Mouse (Mus musculus): ENCODE measurements around the gene Ift140. TPM values are rescaled to one million over a fixed set of nuclear protein-coding genes. Genes with fewer than 3 reads are reported as not detected.

Ift140 gene
- polyA plus RNA-seq, 1 experiment from 2014 or later = 21.2 TPM

DNA sequence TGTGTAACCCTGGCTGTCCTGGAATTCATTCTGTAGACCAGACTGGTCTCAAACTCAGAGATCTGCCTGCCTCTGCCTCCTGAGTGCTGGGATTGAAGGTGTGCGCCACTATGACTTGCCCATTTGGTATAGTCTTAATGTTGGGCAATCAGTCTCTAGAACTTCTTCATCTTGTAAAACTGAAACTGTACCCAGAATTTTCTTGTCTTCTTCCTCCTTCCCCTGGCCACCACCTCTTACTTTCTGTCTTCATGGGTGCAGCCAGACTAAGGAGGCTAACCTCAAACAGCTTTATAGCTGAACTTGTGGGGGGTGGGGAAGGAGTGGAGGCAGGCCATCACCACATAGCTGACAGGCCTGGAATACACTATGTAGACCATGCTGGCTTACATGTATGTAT, 122.9 kb downstream of the Ift140 start:
- no peak for ATAC-seq (ENCODE audit: low FRiP score)
- Histone ChIP-seq H3K4me1 (ENCODE audit: control insufficient read depth, insufficient read depth, low read length) (peaks cover 8% of the 10 kb centered on the region), H3K4me2 (no peak overlapping the region), H3K36me3 (ENCODE audit: control insufficient read depth, insufficient read depth, low read length) (no peaks in the 10 kb centered on the region), H3K4me3 (ENCODE audit: low read depth, low read length) (no peak overlapping the region), H3K27ac (ENCODE audit: low read depth, low read length) (no peak overlapping the region), H3K9ac (ENCODE audit: low read length) (no peak overlapping the region), H3K9me3 (ENCODE audit: control insufficient read depth, low read length) (no peaks in the 10 kb centered on the region), H3K27me3 (ENCODE audit: control insufficient read depth, insufficient read depth, low read length) (no peaks in the 10 kb centered on the region)
- DNase-seq (ENCODE audit: low spot score, missing footprints) = no peak
- 94% methylated on average over 1 of the region's 1 CpGs for WGBS

DNA sequence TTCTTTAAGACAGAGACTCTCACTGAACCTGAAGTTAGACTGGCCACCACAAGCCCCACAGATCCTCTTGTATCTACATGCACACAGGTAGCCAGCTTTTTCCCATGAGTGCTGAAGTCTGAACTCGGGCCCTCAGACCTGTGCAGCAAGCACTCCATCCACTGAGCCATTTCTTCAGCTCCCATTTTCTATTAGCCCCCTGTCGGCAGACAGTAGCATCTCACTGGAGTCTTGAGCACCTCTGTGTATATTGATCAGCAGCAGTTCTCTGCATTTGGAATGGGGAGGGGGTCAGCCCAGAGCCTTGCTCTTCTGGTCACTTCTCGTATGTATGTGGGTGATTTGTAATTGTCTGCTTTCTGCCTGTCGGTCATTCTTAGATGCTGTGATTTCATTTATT, 124.1 kb downstream of the Ift140 start:
- H3K9me3 ChIP-seq (ENCODE audit: control insufficient read depth, low read length) = no peaks in the 10 kb centered on the region
- H3K4me2 ChIP-seq = no peak overlapping the region
- no peak overlapping the region for H3K9ac ChIP-seq (ENCODE audit: low read length)
- no peaks in the 10 kb centered on the region for H3K27me3 ChIP-seq (ENCODE audit: control insufficient read depth, insufficient read depth, low read length)
- ATAC-seq (ENCODE audit: low FRiP score) (no peak), DNase-seq (ENCODE audit: low spot score, missing footprints) (no peak)
- H3K27ac ChIP-seq (ENCODE audit: low read depth, low read length) = no peak overlapping the region
- WGBS = 74% methylated on average over 4 of the region's 4 CpGs
- H3K4me1 ChIP-seq (ENCODE audit: control insufficient read depth, insufficient read depth, low read length) = no peaks in the 10 kb centered on the region
- H3K36me3 ChIP-seq (ENCODE audit: control insufficient read depth, insufficient read depth, low read length) = no peaks in the 10 kb centered on the region
- no peak overlapping the region for H3K4me3 ChIP-seq (ENCODE audit: low read depth, low read length)

Other genes starting within 250 kb of the Ift140 start
- gene Meiob, start 211.8 kb upstream of the Ift140 start, polyA plus RNA-seq (2014; fragmentation: Nextera tagmentation; extraction: Ambion mirVana) = not detected in 2 replicates
- 28.2 and 31.0 TPM in 2 replicates for gene Hagh, start 175.9 kb upstream of the Ift140 start, polyA plus RNA-seq (2014; fragmentation: Nextera tagmentation; extraction: Ambion mirVana)
- gene Fahd1, start 165.7 kb upstream of the Ift140 start, polyA plus RNA-seq (2014; fragmentation: Nextera tagmentation; extraction: Ambion mirVana) = 18.8 and 21.5 TPM in 2 replicates
- 0.08 TPM in 1 of 2 replicates, not detected in the other for gene Igfals, start 150.1 kb upstream of the Ift140 start, polyA plus RNA-seq (2014; fragmentation: Nextera tagmentation; extraction: Ambion mirVana)
- 70.4 and 73.8 TPM in 2 replicates for gene Nubp2, start 129.7 kb upstream of the Ift140 start, polyA plus RNA-seq (2014; fragmentation: Nextera tagmentation; extraction: Ambion mirVana)
- 37.3 and 44.4 TPM in 2 replicates for gene Spsb3, start 129.4 kb upstream of the Ift140 start, polyA plus RNA-seq (2014; fragmentation: Nextera tagmentation; extraction: Ambion mirVana)
- 18.4 and 20.8 TPM in 2 replicates for gene Eme2, start 121.0 kb upstream of the Ift140 start, polyA plus RNA-seq (2014; fragmentation: Nextera tagmentation; extraction: Ambion mirVana)
- gene Mrps34, start 121.0 kb upstream of the Ift140 start, polyA plus RNA-seq (2014; fragmentation: Nextera tagmentation; extraction: Ambion mirVana) = 68.6 and 73.2 TPM in 2 replicates
- 48.0 and 49.5 TPM in 2 replicates for gene Nme3, start 119.6 kb upstream of the Ift140 start, polyA plus RNA-seq (2014; fragmentation: Nextera tagmentation; extraction: Ambion mirVana)
- 31.7 and 36.5 TPM in 2 replicates for gene Mapk8ip3, start 79.1 kb upstream of the Ift140 start, polyA plus RNA-seq (2014; fragmentation: Nextera tagmentation; extraction: Ambion mirVana)
- 283 and 284 TPM in 2 replicates for gene Jpt2, start 55.4 kb upstream of the Ift140 start, polyA plus RNA-seq (2014; fragmentation: Nextera tagmentation; extraction: Ambion mirVana)
- gene Cramp1l, start 297 bp upstream of the Ift140 start, polyA plus RNA-seq (2014; fragmentation: Nextera tagmentation; extraction: Ambion mirVana) = 10.8 and 11.2 TPM in 2 replicates
- gene Tmem204, start 67.5 kb downstream of the Ift140 start, polyA plus RNA-seq (2014; fragmentation: Nextera tagmentation; extraction: Ambion mirVana) = 9.5 and 10.4 TPM in 2 replicates
- gene Telo2, start 99.9 kb downstream of the Ift140 start, polyA plus RNA-seq (2014; fragmentation: Nextera tagmentation; extraction: Ambion mirVana) = 22.5 and 23.2 TPM in 2 replicates
- not detected in 2 replicates for gene Ptx4, start 104.7 kb downstream of the Ift140 start, polyA plus RNA-seq (2014; fragmentation: Nextera tagmentation; extraction: Ambion mirVana)
- gene Clcn7, start 117.3 kb downstream of the Ift140 start, polyA plus RNA-seq (2014; fragmentation: Nextera tagmentation; extraction: Ambion mirVana) = 16.7 and 20.4 TPM in 2 replicates
- not detected in 2 replicates for gene Ccdc154, start 146.4 kb downstream of the Ift140 start, polyA plus RNA-seq (2014; fragmentation: Nextera tagmentation; extraction: Ambion mirVana)
- not detected in 2 replicates for gene Gm38655, start 159.4 kb downstream of the Ift140 start, polyA plus RNA-seq (2014; fragmentation: Nextera tagmentation; extraction: Ambion mirVana)
- 34.4 TPM in 2 replicates for gene BC003965, start 168.5 kb downstream of the Ift140 start, polyA plus RNA-seq (2014; fragmentation: Nextera tagmentation; extraction: Ambion mirVana)
- gene Unkl, start 172.3 kb downstream of the Ift140 start, polyA plus RNA-seq (2014; fragmentation: Nextera tagmentation; extraction: Ambion mirVana) = 4.2 and 6.4 TPM in 2 replicates
- 59.5 and 63.2 TPM in 2 replicates for gene Gnptg, start 224.0 kb downstream of the Ift140 start, polyA plus RNA-seq (2014; fragmentation: Nextera tagmentation; extraction: Ambion mirVana)
- gene Tsr3, start 224.1 kb downstream of the Ift140 start, polyA plus RNA-seq (2014; fragmentation: Nextera tagmentation; extraction: Ambion mirVana) = 62.5 and 64.3 TPM in 2 replicates
- gene Baiap3, start 240.3 kb downstream of the Ift140 start, polyA plus RNA-seq (2014; fragmentation: Nextera tagmentation; extraction: Ambion mirVana) = 1.3 and 1.4 TPM in 2 replicates

All from midbrain, embryonic 11.5 days (tissue).